Mouse (Mus musculus): ENCODE results near the gene Rapgefl1. TPM values are rescaled to one million over a fixed set of nuclear protein-coding genes. Genes with fewer than 3 reads are reported as not detected.

Rapgefl1 gene
- polyA plus RNA-seq, 1 experiment: 182 TPM

GRCm38 (mm10) chr11:98889077-98889476 is 52.5 kb downstream of the Rapgefl1 start:
- 94% methylated on average over 4 of the region's 4 CpGs for WGBS
- no peak for TF ChIP-seq POLR2A (IDR thresholded peaks at IDR 0.05; ENCODE audit: insufficient read depth, low read depth, low read length)
- no peak for TF ChIP-seq CTCF (IDR thresholded peaks at IDR 0.05; ENCODE audit: insufficient read depth, low read depth, low read length)
- H3K4me1 ChIP-seq (ENCODE audit: control insufficient read depth, insufficient read depth, low read length): peaks cover 11% of the 10 kb centered on the region
- no peak overlapping the region for H3K27ac ChIP-seq (ENCODE audit: insufficient read depth, low read depth, low read length)
- H3K4me3 ChIP-seq (ENCODE audit: insufficient read depth, low read depth, low read length): no peak overlapping the region

GRCm38 (mm10) chr11:98889977-98890376 is 53.4 kb downstream of the Rapgefl1 start:
- H3K4me3 ChIP-seq (ENCODE audit: insufficient read depth, low read depth, low read length): no peak overlapping the region
- TF ChIP-seq POLR2A (IDR thresholded peaks at IDR 0.05; ENCODE audit: insufficient read depth, low read depth, low read length): no peak
- TF ChIP-seq CTCF (IDR thresholded peaks at IDR 0.05; ENCODE audit: insufficient read depth, low read depth, low read length): no peak
- 91% methylated on average over 5 of the region's 5 CpGs for WGBS
- H3K27ac ChIP-seq (ENCODE audit: insufficient read depth, low read depth, low read length): no peak overlapping the region
- H3K4me1 ChIP-seq (ENCODE audit: control insufficient read depth, insufficient read depth, low read length): peaks cover 11% of the 10 kb centered on the region

- Histone ChIP-seq H3K27ac (ENCODE audit: insufficient read depth, low read depth, low read length) (no peak overlapping the region), H3K4me1 (ENCODE audit: control insufficient read depth, insufficient read depth, low read length) (peaks cover 11% of the 10 kb centered on the region), H3K4me3 (ENCODE audit: insufficient read depth, low read depth, low read length) (no peak overlapping the region)
- WGBS: 43% methylated on average over 5 of the region's 5 CpGs
- TF ChIP-seq CTCF (IDR thresholded peaks at IDR 0.05; ENCODE audit: insufficient read depth, low read depth, low read length) (no peak), POLR2A (IDR thresholded peaks at IDR 0.05; ENCODE audit: insufficient read depth, low read depth, low read length) (no peak)
Observed at GRCm38 (mm10) chr11:98892426-98892825, 55.8 kb downstream of the Rapgefl1 start.

- no peak for TF ChIP-seq POLR2A (IDR thresholded peaks at IDR 0.05; ENCODE audit: insufficient read depth, low read depth, low read length)
- no peak for TF ChIP-seq CTCF (IDR thresholded peaks at IDR 0.05; ENCODE audit: insufficient read depth, low read depth, low read length)
- 82% methylated on average over 12 of the region's 12 CpGs for WGBS
Observed at GRCm38 (mm10) chr11:98900529-98901125, 64.0 kb downstream of the Rapgefl1 start.

GRCm38 (mm10) chr11:98902621-98903245 is 66.1 kb downstream of the Rapgefl1 start:
- Histone ChIP-seq H3K4me1 (ENCODE audit: control insufficient read depth, insufficient read depth, low read length) (0 out of 2 replicates have a peak, but pooled peaks cover under 1% of the 10 kb centered on the region), H3K4me3 (ENCODE audit: insufficient read depth, low read depth, low read length) (no peak overlapping the region), H3K27ac (ENCODE audit: insufficient read depth, low read depth, low read length) (no peak overlapping the region)
- WGBS: 56% methylated on average over 10 of the region's 10 CpGs
- TF ChIP-seq CTCF (IDR thresholded peaks at IDR 0.05; ENCODE audit: insufficient read depth, low read depth, low read length): no peak
- no peak for TF ChIP-seq POLR2A (IDR thresholded peaks at IDR 0.05; ENCODE audit: insufficient read depth, low read depth, low read length)

More at GRCm38 (mm10) chr11:98900529-98901125, 64.0 kb downstream of the Rapgefl1 start:
- no peaks in the 10 kb centered on the region for H3K4me1 ChIP-seq (ENCODE audit: control insufficient read depth, insufficient read depth, low read length)
- no peak overlapping the region for H3K27ac ChIP-seq (ENCODE audit: insufficient read depth, low read depth, low read length)
- H3K4me3 ChIP-seq (ENCODE audit: insufficient read depth, low read depth, low read length): no peak overlapping the region

Other genes with a start within 250 kb of the Rapgefl1 start
- not detected in 2 replicates for gene Ormdl3, start 249.4 kb upstream of the Rapgefl1 start, polyA plus RNA-seq (2012; ENCODE audit: insufficient read depth, insufficient read length, low replicate concordance, missing spikeins)
- gene Lrrc3c, start 238.5 kb upstream of the Rapgefl1 start, polyA plus RNA-seq (2012; ENCODE audit: insufficient read depth, insufficient read length, low replicate concordance, missing spikeins): not detected in 2 replicates
- gene Gm12355, start 211.1 kb upstream of the Rapgefl1 start, polyA plus RNA-seq (2012; ENCODE audit: insufficient read depth, insufficient read length, low replicate concordance, missing spikeins): not detected in 2 replicates
- not detected in 2 replicates for gene Gsdma3, start 210.4 kb upstream of the Rapgefl1 start, polyA plus RNA-seq (2012; ENCODE audit: insufficient read depth, insufficient read length, low replicate concordance, missing spikeins)
- gene Gsdma2, start 190.0 kb upstream of the Rapgefl1 start, polyA plus RNA-seq (2012; ENCODE audit: insufficient read depth, insufficient read length, low replicate concordance, missing spikeins): not detected in 2 replicates
- not detected in 2 replicates for gene Gsdma, start 172.4 kb upstream of the Rapgefl1 start, polyA plus RNA-seq (2012; ENCODE audit: insufficient read depth, insufficient read length, low replicate concordance, missing spikeins)
- not detected in 2 replicates for gene Psmd3, start 154.2 kb upstream of the Rapgefl1 start, polyA plus RNA-seq (2012; ENCODE audit: insufficient read depth, insufficient read length, low replicate concordance, missing spikeins)
- not detected in 2 replicates for gene Csf3, start 135.5 kb upstream of the Rapgefl1 start, polyA plus RNA-seq (2012; ENCODE audit: insufficient read depth, insufficient read length, low replicate concordance, missing spikeins)
- gene Med24, start 107.3 kb upstream of the Rapgefl1 start, polyA plus RNA-seq (2012; ENCODE audit: insufficient read depth, insufficient read length, low replicate concordance, missing spikeins): not detected in 2 replicates
- gene Thra, start 96.1 kb upstream of the Rapgefl1 start, polyA plus RNA-seq (2012; ENCODE audit: insufficient read depth, insufficient read length, low replicate concordance, missing spikeins): 251 and 495 TPM in 2 replicates
- gene Nr1d1, start 61.5 kb upstream of the Rapgefl1 start, polyA plus RNA-seq (2012; ENCODE audit: insufficient read depth, insufficient read length, low replicate concordance, missing spikeins): not detected in 2 replicates
- 206 and 252 TPM in 2 replicates for gene Msl1, start 41.3 kb upstream of the Rapgefl1 start, polyA plus RNA-seq (2012; ENCODE audit: insufficient read depth, insufficient read length, low replicate concordance, missing spikeins)
- not detected in 2 replicates for gene Casc3, start 31.9 kb upstream of the Rapgefl1 start, polyA plus RNA-seq (2012; ENCODE audit: insufficient read depth, insufficient read length, low replicate concordance, missing spikeins)
- not detected in 2 replicates for gene Wipf2, start 26.9 kb downstream of the Rapgefl1 start, polyA plus RNA-seq (2012; ENCODE audit: insufficient read depth, insufficient read length, low replicate concordance, missing spikeins)
- gene Cdc6, start 71.0 kb downstream of the Rapgefl1 start, polyA plus RNA-seq (2012; ENCODE audit: insufficient read depth, insufficient read length, low replicate concordance, missing spikeins): not detected in 2 replicates
- not detected in 2 replicates for gene Rara, start 91.0 kb downstream of the Rapgefl1 start, polyA plus RNA-seq (2012; ENCODE audit: insufficient read depth, insufficient read length, low replicate concordance, missing spikeins)
- not detected in 2 replicates for gene Gjd3, start 146.2 kb downstream of the Rapgefl1 start, polyA plus RNA-seq (2012; ENCODE audit: insufficient read depth, insufficient read length, low replicate concordance, missing spikeins)
- gene Top2a, start 187.4 kb downstream of the Rapgefl1 start, polyA plus RNA-seq (2012; ENCODE audit: insufficient read depth, insufficient read length, low replicate concordance, missing spikeins): 288 TPM in 1 of 2 replicates, not detected in the other
- not detected in 2 replicates for gene Igfbp4, start 204.5 kb downstream of the Rapgefl1 start, polyA plus RNA-seq (2012; ENCODE audit: insufficient read depth, insufficient read length, low replicate concordance, missing spikeins)

All from olfactory bulb, adult 2 months (tissue).